Mouse (Mus musculus): ENCODE measurements around the gene Rnf19b. TPM values are rescaled to one million over a fixed set of nuclear protein-coding genes. Genes with fewer than 3 reads are reported as not detected.

The Rnf19b gene
- polyA plus RNA-seq (2017; shearing (Covaris generic)): 41.9 TPM

GRCm38 (mm10) chr4:129058207-129059092 is at the start of gene Rnf19b:
TSS of gene Rnf19b (plus strand) at chr4:129058271.

GRCm38 (mm10) chr4:129105356-129105755 is 47.3 kb downstream of the Rnf19b start, which contains the start of gene Tmem54:
TSS of gene Tmem54 (plus strand) at chr4:129105548.

DNA sequence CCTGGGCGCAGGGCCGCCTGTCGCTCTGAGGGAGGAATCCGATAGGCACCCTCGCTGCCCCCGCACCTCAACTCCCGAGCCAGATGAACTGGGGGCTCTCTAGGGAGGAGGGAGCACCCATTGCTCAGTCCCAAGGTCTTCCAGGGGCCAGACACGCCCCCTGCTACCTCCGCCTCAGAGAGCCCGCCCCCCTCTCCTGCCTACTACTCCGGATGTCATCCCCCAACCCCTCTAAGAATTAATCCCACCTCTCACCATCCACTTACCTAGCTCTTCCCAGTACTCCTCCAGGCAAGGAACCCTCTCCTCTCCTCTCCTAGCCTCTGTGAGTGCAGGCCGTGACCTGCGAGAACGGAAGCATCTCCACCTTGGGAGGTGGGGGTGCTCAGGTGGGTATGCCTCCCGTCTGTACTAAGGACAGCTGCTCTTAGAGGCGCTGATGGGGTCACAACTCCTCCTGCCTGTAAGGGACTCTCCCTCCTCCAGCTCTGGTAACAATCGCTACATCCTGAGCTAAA is 63.6 kb downstream of the Rnf19b start, which contains the start of gene Hpca:
Gene Hpca (minus strand): TSS at position 468 of the 518 bp plus-strand sequence.

Other genes starting within 250 kb of the Rnf19b start
- gene Trim62, start 174.7 kb upstream of the Rnf19b start, polyA plus RNA-seq (2017; shearing (Covaris generic)): 9.0 TPM
- gene Azin2, start 95.8 kb upstream of the Rnf19b start, polyA plus RNA-seq (2017; shearing (Covaris generic)): 0.42 TPM
- gene Ak2, start 66.3 kb upstream of the Rnf19b start, polyA plus RNA-seq (2017; shearing (Covaris generic)): 84.4 TPM
- gene Tmem54, start 47.3 kb downstream of the Rnf19b start, polyA plus RNA-seq (2017; shearing (Covaris generic)): not detected
- not detected for gene Hpca, start 63.8 kb downstream of the Rnf19b start, polyA plus RNA-seq (2017; shearing (Covaris generic))
- not detected for gene Fndc5, start 78.7 kb downstream of the Rnf19b start, polyA plus RNA-seq (2017; shearing (Covaris generic))
- 19.8 TPM for gene S100pbp, start 131.5 kb downstream of the Rnf19b start, polyA plus RNA-seq (2017; shearing (Covaris generic))
- 38.0 TPM for gene Yars, start 131.5 kb downstream of the Rnf19b start, polyA plus RNA-seq (2017; shearing (Covaris generic))
- 0.42 TPM for gene C77080, start 203.1 kb downstream of the Rnf19b start, polyA plus RNA-seq (2017; shearing (Covaris generic))
- gene Sync, start 229.3 kb downstream of the Rnf19b start, polyA plus RNA-seq (2017; shearing (Covaris generic)): 0.30 TPM

All from naive thymus-derived CD4-positive, alpha-beta T cell, adult 5 months (primary cell).